34 mouse cellular contexts compared by ENCODE assay signal in genomic region chr13:37683045-37683679, GRCm38 (mm10).
"Had no signal": no experiment of that assay in that cellular context is flagged by ENCODE, and none has a peak within 500 bp of the region (broad histone marks: within the 10 kb centered on the region; RNA-seq: fewer than 3 reads in every experiment).

No protein-coding gene starts in this region.

- H3K4me2 ChIP-seq: heart, embryonic 11.5 days; heart, embryonic 12.5 days; heart, embryonic 13.5 days; heart, embryonic 15.5 days; hindbrain, embryonic 12.5 days; hindbrain, embryonic 13.5 days; hindbrain, embryonic 14.5 days; hindbrain, embryonic 15.5 days; intestine, embryonic 15.5 days; kidney, embryonic 15.5 days had no signal

- H3K9me3 ChIP-seq: heart, embryonic 12.5 days; heart, embryonic 13.5 days; heart, embryonic 15.5 days; hindbrain, embryonic 10.5 days; hindbrain, embryonic 12.5 days; hindbrain, embryonic 13.5 days; hindbrain, embryonic 15.5 days; intestine, embryonic 15.5 days; kidney, embryonic 15.5 days had no signal

- H3K27me3 ChIP-seq: heart, embryonic 12.5 days; heart, embryonic 13.5 days; heart, embryonic 15.5 days; hindbrain, embryonic 12.5 days; hindbrain, embryonic 13.5 days; hindbrain, embryonic 15.5 days; intestine, embryonic 15.5 days; kidney, embryonic 15.5 days had no signal

- DNase-seq: heart, postnatal 10 days; heart, postnatal 14 days; heart, postnatal 36 days; heart, postnatal 4 days; kidney, adult 11 months; kidney, adult 18-20 months; kidney, adult 2 months; kidney, adult 8-10 months; kidney, adult 9 months; kidney, postnatal 10 days; kidney, postnatal 14 days; kidney, postnatal 36 days; kidney, postnatal 4 days; layer of hippocampus, adult 9-11 months; layer of hippocampus, postnatal 36 days had no signal

- H3K4me3 ChIP-seq: heart, embryonic 12.5 days; heart, embryonic 13.5 days; heart, embryonic 15.5 days; hindbrain, embryonic 10.5 days; hindbrain, embryonic 12.5 days; hindbrain, embryonic 13.5 days; hindbrain, embryonic 15.5 days; intestine, embryonic 15.5 days; kidney, embryonic 15.5 days; layer of hippocampus, adult 2 months; left cerebral cortex, adult 2 months had no signal

- H3K27ac ChIP-seq: heart, embryonic 13.5 days; heart, embryonic 15.5 days; hindbrain, embryonic 10.5 days; hindbrain, embryonic 12.5 days; hindbrain, embryonic 13.5 days; hindbrain, embryonic 14.5 days; hindbrain, embryonic 15.5 days; hindbrain, postnatal 0 days; intestine, embryonic 15.5 days; kidney, embryonic 15.5 days; kidney, postnatal 0 days; layer of hippocampus, adult 2 months; left cerebral cortex, adult 2 months had no signal

- H3K4me1 ChIP-seq: intestine, embryonic 15.5 days had no signal

- ATAC-seq: hindbrain, embryonic 16.5 days; hindbrain, postnatal 0 days; inflammation-experienced regulatory T-cells, adult 6 months; intestine, embryonic 15.5 days; intestine, embryonic 16.5 days; intestine, postnatal 0 days had no signal

- H3K36me3 ChIP-seq: heart, embryonic 12.5 days; heart, embryonic 13.5 days; heart, embryonic 15.5 days; hindbrain, embryonic 10.5 days; hindbrain, embryonic 12.5 days; hindbrain, embryonic 13.5 days; hindbrain, embryonic 15.5 days; intestine, embryonic 15.5 days; kidney, embryonic 15.5 days had no signal

- H3K9ac ChIP-seq: heart, embryonic 12.5 days; heart, embryonic 13.5 days; heart, embryonic 15.5 days; hindbrain, embryonic 12.5 days; hindbrain, embryonic 13.5 days; hindbrain, embryonic 14.5 days; hindbrain, embryonic 15.5 days; intestine, embryonic 15.5 days; kidney, embryonic 15.5 days had no signal
